Mouse (Mus musculus) liver (tissue): ENCODE measurements around the gene Klhl23.
A peak's percentile ranks its signal among the peaks of the same experiment; 100 is the strongest.

Experiments
- DNase-seq: peaks from one replicate; pipeline ENCODE4 v3.0.0-alpha.2; 2020; ENCODE audit warnings: mixed read lengths

The Klhl23 gene

GRCm38 (mm10) chr2:69837244-69837967, 15.7 kb downstream of the Klhl23 start:
- no peak for DNase-seq

GRCm38 (mm10) chr2:69837996-69838395, 16.3 kb downstream of the Klhl23 start:
- peak; percentile 36 for DNase-seq

DNA sequence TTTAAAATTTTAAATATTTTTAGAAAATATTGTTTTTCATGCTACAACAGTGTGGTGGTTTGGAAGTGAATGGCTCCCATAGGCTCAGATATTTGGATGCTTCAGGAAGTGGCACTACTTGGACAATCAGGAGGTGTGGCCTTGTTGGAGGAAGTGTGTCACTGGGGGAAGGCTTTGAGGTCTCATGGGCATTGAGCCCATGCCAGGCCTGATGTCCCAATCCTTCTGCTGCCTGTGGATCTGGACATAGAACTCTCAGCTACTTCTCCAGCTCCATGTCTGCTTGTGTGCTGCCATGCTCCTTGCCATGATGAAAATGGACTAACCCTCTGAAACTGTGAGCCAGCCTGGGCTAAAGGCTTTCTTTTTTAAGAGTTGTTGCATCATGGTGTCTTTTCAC, 17.0 kb downstream of the Klhl23 start:
- no peak for DNase-seq

DNA sequence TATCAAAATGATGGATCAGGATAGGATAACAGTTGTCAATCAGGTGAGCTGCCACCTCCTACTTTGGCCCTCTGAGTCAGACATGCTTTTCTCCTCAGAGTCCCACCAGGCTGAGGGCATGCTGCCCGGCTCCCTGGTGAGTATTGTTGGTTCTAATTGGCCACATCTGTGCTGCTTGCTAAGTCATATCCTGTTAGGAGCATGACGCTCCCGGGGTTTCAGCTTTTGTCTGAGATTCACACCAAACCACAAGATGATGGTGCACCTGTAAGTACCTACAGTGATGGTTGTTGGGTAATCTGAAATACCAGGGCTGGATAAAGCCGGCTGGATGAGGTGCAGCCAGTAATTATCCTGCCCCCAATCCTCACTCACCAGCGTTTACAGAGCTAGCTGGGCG, 18.5 kb downstream of the Klhl23 start:
- no peak for DNase-seq

DNA sequence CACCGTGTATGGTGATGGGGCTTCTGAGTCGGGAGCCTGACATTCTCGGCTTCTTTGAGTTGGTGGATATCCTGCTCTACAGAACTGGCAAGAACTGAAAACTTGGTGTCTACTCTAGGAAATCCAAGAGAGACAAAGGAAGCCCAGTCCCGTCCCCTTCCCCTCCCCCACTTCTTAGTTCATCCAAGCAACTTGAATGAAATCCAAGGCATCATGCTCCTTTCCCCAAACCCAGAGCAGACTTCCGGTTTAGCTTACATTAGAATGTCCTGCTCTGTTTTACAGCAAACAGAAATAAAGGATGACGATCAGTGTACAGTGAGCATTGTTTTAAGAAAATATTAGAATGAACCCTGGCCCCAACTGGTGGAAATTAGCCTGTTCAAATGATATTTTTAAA, 27.5 kb downstream of the Klhl23 start:
- DNase-seq, result no peak

DNA sequence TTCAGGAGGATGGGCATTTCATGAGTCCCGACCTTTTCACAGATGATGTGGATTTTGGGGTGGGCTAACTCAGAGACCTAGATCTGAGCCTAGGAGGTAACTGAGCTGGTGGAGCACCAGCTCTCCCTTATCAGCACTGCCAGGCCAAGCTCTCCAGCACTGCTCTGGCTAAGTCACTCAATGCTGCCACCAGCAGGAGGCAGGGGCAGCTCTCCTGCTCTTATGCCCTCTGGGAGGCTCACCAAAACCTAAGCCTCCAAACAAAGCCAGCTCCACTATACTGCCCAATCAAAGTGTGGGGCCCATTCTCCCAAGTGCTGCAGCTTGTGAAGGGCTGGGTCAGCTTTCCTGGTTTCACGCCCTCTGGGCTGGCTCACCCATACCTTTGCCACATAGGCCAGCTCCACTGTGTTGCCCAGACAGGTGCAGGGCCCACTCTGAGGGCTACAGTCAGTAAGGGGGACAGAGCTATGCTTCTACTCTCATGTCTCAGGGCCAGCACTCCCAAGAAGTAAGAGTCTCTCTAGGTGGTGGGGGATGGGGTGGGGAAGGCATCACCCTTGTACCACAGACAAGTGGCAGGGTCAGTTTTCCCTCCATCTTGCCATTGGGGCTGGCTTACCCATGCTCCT, 29.8 kb downstream of the Klhl23 start:
- DNase-seq, result peak; percentile 66

- DNase-seq, result peak; percentile 32
Measured at GRCm38 (mm10) chr2:69856392-69856791, 34.6 kb downstream of the Klhl23 start.

DNA sequence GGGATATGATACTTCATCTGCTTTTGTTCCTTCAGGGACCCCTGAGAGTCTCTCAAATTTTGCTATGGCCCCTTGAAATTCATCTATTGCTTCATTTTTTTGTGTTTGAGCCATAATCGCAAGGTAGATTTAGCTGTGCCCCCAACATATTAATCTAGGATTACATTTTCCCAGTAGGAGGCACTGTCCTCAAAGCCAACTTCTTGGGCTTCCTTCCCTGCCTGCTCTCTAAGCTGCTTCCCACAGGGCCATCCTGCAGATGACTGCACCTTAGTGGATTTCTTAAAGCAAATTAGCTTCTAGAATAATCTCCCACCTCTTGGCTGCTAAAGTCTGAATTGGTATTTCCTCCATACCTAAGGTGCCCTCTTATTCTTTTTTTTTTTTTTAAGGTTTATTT, 36.1 kb downstream of the Klhl23 start:
- no peak for DNase-seq

DNA sequence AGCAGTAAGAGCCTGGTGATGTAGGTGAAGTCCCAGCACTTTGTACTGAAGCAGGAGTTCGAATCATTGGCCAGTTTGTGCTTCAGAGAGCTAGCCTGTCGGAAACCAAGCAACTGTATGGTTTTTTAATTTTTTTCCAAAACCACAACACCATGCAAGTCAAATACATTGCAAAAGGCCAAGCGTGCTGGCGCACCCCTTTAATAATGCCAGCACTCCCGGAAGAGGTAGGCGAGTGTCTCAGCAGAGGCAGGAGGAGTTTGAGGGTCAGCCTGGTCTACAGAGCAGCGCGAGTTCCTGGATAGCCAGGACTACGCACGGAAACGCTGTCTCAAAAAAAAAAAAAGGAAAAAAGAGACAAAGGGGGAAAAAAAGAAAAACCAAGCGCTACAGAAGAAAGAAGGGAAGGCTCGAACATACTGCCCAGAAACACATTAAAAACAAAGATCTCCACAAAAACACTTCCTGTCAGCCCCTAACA, 39.3 kb downstream of the Klhl23 start:
- DNase-seq, result no peak

DNA sequence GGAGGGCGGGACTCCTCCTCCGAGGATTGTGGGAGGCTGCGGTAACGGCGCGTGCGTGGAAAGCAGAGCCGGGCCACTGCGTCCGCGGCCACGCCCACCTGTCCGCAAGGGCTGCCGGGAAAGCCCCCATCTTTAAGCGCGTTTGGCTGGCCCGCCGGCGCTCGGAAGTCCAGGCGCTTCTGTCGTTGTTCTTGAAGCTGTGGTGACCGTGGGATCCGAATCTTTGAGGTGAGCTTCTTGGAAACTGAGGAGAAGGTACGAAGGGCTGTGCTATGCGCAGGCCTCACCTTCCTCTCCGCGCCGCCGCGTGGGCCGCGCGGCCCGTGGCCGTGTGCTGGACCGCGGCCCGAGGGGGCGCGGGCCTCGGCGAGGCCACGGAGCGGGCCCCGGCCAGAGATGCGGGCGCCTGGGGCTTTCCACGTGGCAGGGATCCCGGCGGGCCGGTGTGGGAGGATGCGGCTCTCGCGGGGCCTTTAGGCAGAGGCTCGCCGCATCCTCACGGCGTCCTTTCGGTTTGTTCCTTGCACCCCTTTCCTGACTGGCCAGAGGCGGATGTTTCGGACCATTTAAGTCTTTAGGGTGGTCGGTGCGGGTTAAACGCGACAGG, 39.8 kb downstream of the Klhl23 start, which contains the start of gene Ssb:
Gene Ssb, plus strand, starts transcription at position 78 of the 607 bp plus-strand sequence.
- DNase-seq, result peak; percentile 96

DNA sequence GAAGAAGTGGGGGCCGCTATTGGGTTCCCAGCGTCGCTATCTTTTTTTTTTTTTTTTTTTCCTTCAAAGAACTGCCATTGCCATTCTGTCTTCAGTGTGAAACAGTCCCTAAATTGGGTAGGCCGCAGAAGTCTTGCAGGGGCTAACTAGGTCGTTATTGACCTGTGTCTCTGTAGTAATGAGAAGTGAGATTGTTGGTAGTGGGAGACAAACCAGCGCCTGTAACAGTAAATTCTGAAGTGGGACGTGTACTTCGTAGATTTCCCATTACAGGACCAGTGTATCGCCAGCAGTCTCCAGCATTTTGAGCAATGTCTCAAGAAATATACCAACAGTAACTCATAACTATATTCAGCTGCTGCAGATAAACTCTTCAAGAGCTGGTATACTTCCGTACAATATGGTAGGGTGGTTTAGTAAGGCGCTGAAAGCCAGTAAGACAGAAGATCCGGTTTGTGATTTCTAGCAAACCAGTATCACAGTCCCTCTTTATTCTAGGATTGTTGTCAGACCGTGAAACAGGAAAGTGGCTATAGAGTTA, 40.4 kb downstream of the Klhl23 start:
- no peak for DNase-seq

DNA sequence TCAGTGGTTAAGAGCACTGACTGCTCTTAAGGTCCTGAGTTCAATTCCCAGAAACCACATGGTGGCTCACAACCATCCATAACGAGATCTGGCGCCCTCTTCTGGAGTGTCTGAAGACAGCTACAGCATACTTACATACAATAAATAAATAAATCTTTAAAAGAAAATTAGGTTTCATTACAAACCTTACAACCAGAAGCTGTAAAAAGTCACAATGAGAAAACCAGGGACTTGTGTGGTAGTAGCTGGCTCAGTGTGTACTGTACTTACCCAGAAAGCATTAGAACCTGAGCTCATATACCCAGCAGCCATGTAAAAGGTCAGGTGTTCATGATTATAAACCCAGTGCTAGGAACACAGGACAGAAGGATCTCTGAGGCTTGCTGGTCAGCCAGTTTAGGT, 62.2 kb downstream of the Klhl23 start:
- DNase-seq, result no peak

DNA sequence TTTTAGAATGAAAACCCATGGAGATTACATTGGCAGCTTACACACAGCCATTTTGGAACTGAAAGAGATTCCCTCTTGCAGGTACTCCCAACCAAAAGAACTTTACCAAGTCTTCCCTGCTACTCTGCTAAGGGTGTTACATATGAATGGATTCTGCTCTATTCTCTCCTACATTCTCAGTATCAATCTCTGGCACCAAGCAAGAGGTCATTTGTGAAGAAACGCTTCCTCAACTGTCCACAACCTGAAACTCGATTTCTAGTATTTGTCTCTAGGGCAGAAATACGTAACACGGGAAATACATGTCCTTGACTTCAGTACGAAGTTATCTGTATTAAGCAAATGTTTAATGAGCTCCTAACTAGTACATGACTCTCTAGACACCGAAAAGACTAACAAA, 62.8 kb downstream of the Klhl23 start:
- DNase-seq, result no peak

- peak; percentile 36 for DNase-seq
Measured at GRCm38 (mm10) chr2:69885050-69885449, 63.3 kb downstream of the Klhl23 start.

- DNase-seq, result peak; percentile 94
Measured at GRCm38 (mm10) chr2:69885451-69886305, 63.9 kb downstream of the Klhl23 start, which contains the start of gene Mettl5. Gene Mettl5, minus strand, starts transcription at chr2:69885615.
